Mouse (Mus musculus) neutrophil, adult 65 days (primary cell): ENCODE results near the gene 2610528A11Rik. TPM values are rescaled to one million over a fixed set of nuclear protein-coding genes. Genes with fewer than 3 reads are reported as not detected.

Experiments
- total RNA-seq: library from RNA; stranded (reverse); gene quantifications from 2 replicates; pipeline ENCODE4 v1.2.4, GENCODE M21; 2023

2610528A11Rik gene
- not detected in 2 replicates for total RNA-seq

GRCm38 (mm10) chr14:37113922-37114321 is at the start of gene 2610528A11Rik:
2610528A11Rik (minus strand) TSS chr14:37114022.

GRCm38 (mm10) chr14:37135127-37135593 is 21.3 kb upstream of the 2610528A11Rik start, which contains the start of gene Ghitm:
Ghitm (minus strand) TSS chr14:37135272.

GRCm38 (mm10) chr14:37097956-37098530 is 15.8 kb downstream of the 2610528A11Rik start, which contains the start of gene Cdhr1:
Cdhr1 (minus strand) TSS chr14:37098347.

GRCm38 (mm10) chr14:37067629-37068028 is 46.2 kb downstream of the 2610528A11Rik start, which contains the start of gene Lrit2:
Lrit2 (plus strand) TSS chr14:37067929.

Other genes starting within 250 kb of the 2610528A11Rik start
- 11.1 and 13.1 TPM in 2 replicates for gene Ccser2, start 145.2 kb downstream of the 2610528A11Rik start, total RNA-seq
- not detected in 2 replicates for gene Rgr, start 65.1 kb downstream of the 2610528A11Rik start, total RNA-seq
- not detected in 2 replicates for gene Lrit1, start 59.2 kb downstream of the 2610528A11Rik start, total RNA-seq
- not detected in 2 replicates for gene Lrit2, start 46.1 kb downstream of the 2610528A11Rik start, total RNA-seq
- gene Cdhr1, start 15.7 kb downstream of the 2610528A11Rik start, total RNA-seq: not detected in 2 replicates
- 134 and 135 TPM in 2 replicates for gene Ghitm, start 21.2 kb upstream of the 2610528A11Rik start, total RNA-seq